Mouse (Mus musculus) small intestine, adult 2 months (tissue): Measurements from ENCODE around the gene Lrg1. TPM values are rescaled to one million over a fixed set of nuclear protein-coding genes. Genes with fewer than 3 reads are reported as not detected.

Experiments used
- H3K27ac ChIP-seq: fragments of 200-500 bp; 2 replicates; pipeline ENCODE4 v1.5.1; 2012; ENCODE audit warnings: low read depth, low read length, control low read depth, inconsistent platforms; ENCODE audit not compliant: insufficient read depth
- H3K27me3 ChIP-seq: fragments of 200-500 bp; 2 replicates; pipeline ENCODE4 v1.6.1; 2012; ENCODE audit warnings: mild to moderate bottlenecking, moderate library complexity, low read length, inconsistent platforms; ENCODE audit not compliant: control insufficient read depth, insufficient read depth
- H3K36me3 ChIP-seq: fragments of 200-500 bp; 2 replicates; pipeline ENCODE4 v1.6.1; 2012; ENCODE audit warnings: mild to moderate bottlenecking, low read length, control low read depth, inconsistent platforms; ENCODE audit not compliant: control insufficient read depth, insufficient read depth
- H3K4me1 ChIP-seq: fragments of 200-500 bp; 2 replicates; pipeline ENCODE4 v1.6.1; 2012; ENCODE audit warnings: low read length, inconsistent platforms, mixed read lengths; ENCODE audit not compliant: control insufficient read depth, insufficient read depth, insufficient read length
- H3K4me3 ChIP-seq: fragments of 200-500 bp; 2 replicates; pipeline ENCODE4 v1.5.1; 2012; ENCODE audit warnings: low read depth, mild to moderate bottlenecking, control low read depth, inconsistent platforms, low read length, moderate library complexity
- CTCF ChIP-seq: fragments of 200-500 bp; IDR thresholded peaks from 2 replicates; pipeline ENCODE4 v1.5.1; 2012; ENCODE audit warnings: low read depth, mild to moderate bottlenecking, control low read depth, inconsistent platforms, low read length, moderate library complexity, mixed read lengths; ENCODE audit not compliant: insufficient replicate concordance, insufficient read length; ENCODE audit errors: extremely low read depth
- POLR2A ChIP-seq: fragments of 200-500 bp; IDR thresholded peaks from 2 replicates; pipeline ENCODE4 v1.6.1; 2012; ENCODE audit warnings: low read depth, mild to moderate bottlenecking, control low read depth, inconsistent platforms, low read length, moderate library complexity
- WGBS: fragments of 180-500 bp; shearing (Covaris S2); methylation state at CpG from one replicate; pipeline ENCODE4 v1.1.7; 2018; 5-methylcytosine and 5-hydroxymethylcytosine counted together
- polyA plus RNA-seq: library from polyadenylated mRNA; depleted of rRNA; stranded (reverse); fragments of >200 nt; gene quantifications from 2 replicates; pipeline ENCODE4 v1.2.3, GENCODE M21; 2012; rRNA removed

The Lrg1 gene
- polyA plus RNA-seq: 10.6 and 28.7 TPM in 2 replicates

GRCm38 (mm10) chr17:56121826-56122225, at the start of gene Lrg1:
Gene Lrg1, minus strand, starts transcription at chr17:56122001.
- no peaks in the 10 kb centered on the region for H3K27me3 ChIP-seq
- TF ChIP-seq POLR2A (no peak), CTCF (no peak)
- no peak within 1 kb of the TSS for H3K4me3 ChIP-seq
- H3K4me1 ChIP-seq: peaks cover 22% of the 10 kb centered on the region
- 38% methylated on average over 2 of the region's 2 CpGs for WGBS
- H3K36me3 ChIP-seq: no peaks in the 10 kb centered on the region
- no peak within 1 kb of the TSS for H3K27ac ChIP-seq

- H3K4me1 ChIP-seq: peaks cover 6% of the 10 kb centered on the region
- H3K27me3 ChIP-seq: no peaks in the 10 kb centered on the region
- peaks cover under 1% of the 10 kb centered on the region for H3K36me3 ChIP-seq
- H3K27ac ChIP-seq: no peak overlapping the region
- WGBS: 82% methylated on average over 9 of the region's 9 CpGs
- no peak for TF ChIP-seq CTCF
- TF ChIP-seq POLR2A: no peak
- H3K4me3 ChIP-seq: no peak overlapping the region
Observed at GRCm38 (mm10) chr17:56171456-56171855, 49.7 kb upstream of the Lrg1 start.

- no peaks in the 10 kb centered on the region for H3K36me3 ChIP-seq
- H3K4me1 ChIP-seq: peaks cover 6% of the 10 kb centered on the region
- no peak overlapping the region for H3K4me3 ChIP-seq
- 80% methylated on average over 10 of the region's 10 CpGs for WGBS
- no peaks in the 10 kb centered on the region for H3K27me3 ChIP-seq
- TF ChIP-seq CTCF (no peak), POLR2A (no peak)
- H3K27ac ChIP-seq: no peak overlapping the region
Observed at GRCm38 (mm10) chr17:56170636-56171035, 48.8 kb upstream of the Lrg1 start.

- H3K27ac ChIP-seq: peak overlapping the region; percentile 21
- TF ChIP-seq CTCF (no peak), POLR2A (no peak)
- H3K27me3 ChIP-seq: no peaks in the 10 kb centered on the region
- 37% methylated on average over 6 of the region's 6 CpGs for WGBS
- peaks cover 6% of the 10 kb centered on the region for H3K4me1 ChIP-seq
- no peak overlapping the region for H3K4me3 ChIP-seq
- H3K36me3 ChIP-seq: no peaks in the 10 kb centered on the region
Observed at GRCm38 (mm10) chr17:56169830-56170229, 48.0 kb upstream of the Lrg1 start.

- 57% methylated on average over 11 of the region's 11 CpGs for WGBS
- Histone ChIP-seq H3K36me3 (no peaks in the 10 kb centered on the region), H3K27me3 (no peaks in the 10 kb centered on the region), H3K27ac (no peak overlapping the region), H3K4me1 (peaks cover 21% of the 10 kb centered on the region), H3K4me3 (no peak overlapping the region)
- no peak for TF ChIP-seq POLR2A
- no peak for TF ChIP-seq CTCF
Observed at GRCm38 (mm10) chr17:56165671-56166070, 43.9 kb upstream of the Lrg1 start.

- H3K27ac ChIP-seq: peak overlapping the region; percentile 80
- TF ChIP-seq CTCF (no peak), POLR2A (no peak)
- no peaks in the 10 kb centered on the region for H3K36me3 ChIP-seq
- H3K4me1 ChIP-seq: peaks cover 17% of the 10 kb centered on the region
- H3K4me3 ChIP-seq: no peak overlapping the region
- WGBS: 16% methylated on average over 3 of the region's 3 CpGs
- H3K27me3 ChIP-seq: no peaks in the 10 kb centered on the region
Observed at GRCm38 (mm10) chr17:56164510-56164909, 42.7 kb upstream of the Lrg1 start.

- H3K27ac ChIP-seq: peak overlapping the region; percentile 82
- 24% methylated on average over 6 of the region's 6 CpGs for WGBS
- no peaks in the 10 kb centered on the region for H3K36me3 ChIP-seq
- H3K4me1 ChIP-seq: peaks cover 17% of the 10 kb centered on the region
- H3K4me3 ChIP-seq: peak overlapping the region; percentile 18
- H3K27me3 ChIP-seq: no peaks in the 10 kb centered on the region
- TF ChIP-seq CTCF: no peak
- TF ChIP-seq POLR2A: no peak
Observed at GRCm38 (mm10) chr17:56163523-56164102, 41.8 kb upstream of the Lrg1 start.
